10 mouse cellular contexts compared by ENCODE assay signal in genomic region chr11:43626300-43626926, GRCm38 (mm10). TPM values are rescaled to one million over a fixed set of nuclear protein-coding genes. Genes with fewer than 3 reads are reported as not detected.
DNase-seq lines count a peak whose midpoint lies in the region; ATAC-seq lines count a peak whose summit lies in the region.
"Had no signal": no experiment of that assay in that cellular context is flagged by ENCODE, and none has a peak within 500 bp of the region (broad histone marks: within the 10 kb centered on the region; RNA-seq: fewer than 3 reads in every experiment).

No protein-coding gene starts in this region.

- H3K27ac ChIP-seq in embryonic facial prominence, embryonic 10.5 days (replicated peaks) = peak overlapping the region; percentile 57
- H3K27ac ChIP-seq in heart, embryonic 16.5 days (ENCODE audit: low read length) = peak overlapping the region; percentile 26

- H3K27me3 ChIP-seq in embryonic facial prominence, embryonic 10.5 days (replicated peaks; ENCODE audit: low read depth, poor library complexity, severe bottlenecking) = no peaks in the 10 kb centered on the region
- no peaks in the 10 kb centered on the region for H3K27me3 ChIP-seq in heart, embryonic 16.5 days (ENCODE audit: control insufficient read depth, insufficient read depth, low read length)

- ATAC-seq in heart, embryonic 16.5 days (replicated peaks; ENCODE audit: extremely low read depth, insufficient read depth, low FRiP score) = no peak

- 8% methylated on average over 12 of the region's 12 CpGs for WGBS in embryonic facial prominence, embryonic 10.5 days
- WGBS in heart, embryonic 16.5 days = 10% methylated on average over 12 of the region's 12 CpGs

- H3K4me1 ChIP-seq in embryonic facial prominence, embryonic 10.5 days = peaks cover 17% of the 10 kb centered on the region
- peaks cover 17% of the 10 kb centered on the region for H3K4me1 ChIP-seq in heart, embryonic 16.5 days (ENCODE audit: control insufficient read depth, insufficient read depth, low read length)

- DNase-seq in retina, postnatal 1 day = peak; percentile 41
- DNase-seq in retina, embryonic 14.5 days (ENCODE audit: low spot score) = no peak
- peak; percentile 24 for DNase-seq in embryonic facial prominence, embryonic 10.5 days (ENCODE audit: low spot score)
- DNase-seq in kidney, postnatal 10 days = peak; percentile 85
- peak; percentile 32 to 58 for DNase-seq in lung, adult 18-20 months
- peak; percentile 66 for DNase-seq in ovary, postnatal 14 days (ENCODE audit: low spot score)
- DNase-seq in spleen, postnatal 4 days (ENCODE audit: low spot score in 2 of 2) = no peak

- peak overlapping the region; percentile 40 for H3K4me3 ChIP-seq in embryonic facial prominence, embryonic 10.5 days
- peak overlapping the region; percentile 28 for H3K4me3 ChIP-seq in heart, embryonic 16.5 days (ENCODE audit: low read length)

- H3K9me3 ChIP-seq in embryonic facial prominence, embryonic 10.5 days = no peaks in the 10 kb centered on the region
- no peaks in the 10 kb centered on the region for H3K9me3 ChIP-seq in heart, embryonic 16.5 days (replicated peaks; ENCODE audit: control insufficient read depth, low read length)
- H3K9me3 ChIP-seq: G1E had no signal

- peak overlapping the region; percentile 8; the same call in 1 of the 2 replicates for H3K9ac ChIP-seq in heart, embryonic 16.5 days (ENCODE audit: low read length)

- H3K36me3 ChIP-seq in embryonic facial prominence, embryonic 10.5 days (replicated peaks) = no peaks in the 10 kb centered on the region
- no peaks in the 10 kb centered on the region for H3K36me3 ChIP-seq in heart, embryonic 16.5 days (ENCODE audit: control insufficient read depth, insufficient read depth)
- H3K36me3 ChIP-seq: G1E had no signal

- H3K4me2 ChIP-seq in heart, embryonic 16.5 days (ENCODE audit: low read depth, low read length) = peak overlapping the region; percentile 58

RNA-seq across cellular contexts. Expression of gene Fabp6, which starts 25.1 kb away (rescaled TPM):
- not detected in 2 replicates for polyA plus RNA-seq in embryonic facial prominence, embryonic 10.5 days (2016; fragmentation: Nextera tagmentation; extraction: Ambion mirVana)
- 18.3 TPM in 1 of 2 replicates, not detected in the other for polyA plus RNA-seq in heart, embryonic 16.5 days (2015; fragmentation: Nextera tagmentation; extraction: Ambion mirVana)
- polyA plus RNA-seq: G1E; gonadal fat pad, adult 2 months had no signal

RNA-seq across cellular contexts. Expression of gene 4933415A04Rik, which starts 39.6 kb away (rescaled TPM):
- polyA plus RNA-seq in embryonic facial prominence, embryonic 10.5 days (2016; fragmentation: Nextera tagmentation; extraction: Ambion mirVana) = 12.4 and 13.7 TPM in 2 replicates
- 4.5 and 5.5 TPM in 2 replicates for polyA plus RNA-seq in heart, embryonic 16.5 days (2015; fragmentation: Nextera tagmentation; extraction: Ambion mirVana)
- polyA plus RNA-seq: G1E had no signal

RNA-seq across cellular contexts. Expression of gene Pwwp2a, which starts 55.4 kb away (rescaled TPM):
- 27.5 and 28.8 TPM in 2 replicates for polyA plus RNA-seq in embryonic facial prominence, embryonic 10.5 days (2016; fragmentation: Nextera tagmentation; extraction: Ambion mirVana)
- 15.5 and 17.4 TPM in 2 replicates for polyA plus RNA-seq in heart, embryonic 16.5 days (2015; fragmentation: Nextera tagmentation; extraction: Ambion mirVana)

Comparison
In these comparisons a context has a peak if more than half of its experiments do, and no peak if none do; other contexts are left out.
1. DNase-seq: peak in retina, postnatal 1 day (single experiment), embryonic facial prominence, embryonic 10.5 days (single experiment), kidney, postnatal 10 days (single experiment), lung, adult 18-20 months (2 of 2) and ovary, postnatal 14 days (single experiment); none in retina, embryonic 14.5 days (single experiment) and spleen, postnatal 4 days (0 of 2).